Mouse (Mus musculus): ENCODE measurements around the gene Nampt.

- TF ChIP-seq GATA1 (IDR thresholded peaks at IDR 0.05; ENCODE audit: low read length): no peak
- TF ChIP-seq TAL1 (IDR thresholded peaks at IDR 0.05; ENCODE audit: low read length): no peak
These were observed 27.0 kb downstream of the Nampt start for GRCm38 (mm10) chr12:32846325-32846724.

Data from erythroblast, embryonic 14.5 days (primary cell).